Mouse (Mus musculus) embryonic fibroblast, embryonic 13.5 days (primary cell): ENCODE data around the gene Slc17a9.

Experiments
- CTCF ChIP-seq: IDR thresholded peaks from 2 replicates; pipeline ENCODE4 v1.5.1; 2011; ENCODE audit warnings: mild to moderate bottlenecking, control low read depth, low read length, moderate library complexity, borderline replicate concordance; ENCODE audit not compliant: insufficient read depth
- POLR2A ChIP-seq: IDR thresholded peaks from 2 replicates; pipeline ENCODE4 v1.6.1; 2011; ENCODE audit warnings: low read depth, mild to moderate bottlenecking, control low read depth, low read length, moderate library complexity

DNA sequence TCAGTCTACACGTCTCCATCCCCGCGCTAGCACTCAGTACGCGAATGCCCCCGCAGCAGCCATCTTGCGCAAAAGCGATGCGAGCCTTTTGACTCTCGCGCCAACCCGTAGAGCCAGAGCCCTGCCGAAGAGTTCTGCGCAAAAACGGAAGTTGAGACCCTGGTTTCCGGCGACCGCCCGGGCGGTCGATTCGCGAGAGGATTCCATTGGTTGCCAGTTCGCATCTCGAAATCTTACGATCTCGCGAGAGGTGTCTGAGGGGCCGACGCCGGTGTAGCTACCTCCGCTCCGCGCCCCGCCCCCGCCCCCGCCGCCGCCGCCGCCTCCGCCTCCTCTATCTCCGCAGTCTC lies 15.2 kb upstream of the Slc17a9 start, which contains the start of the genes Dido1 and Gid8:
- TF ChIP-seq CTCF (no peak), POLR2A (peak; percentile 70)
